Mouse (Mus musculus): ENCODE data around the gene Lrrc72.

The Lrrc72 gene

GRCm38 (mm10) chr12:36194976-36195375 is 58.2 kb downstream of the Lrrc72 start:
- no peak for ATAC-seq (ENCODE audit: insufficient number of reproducible peaks, low FRiP score, low TSS enrichment)

DNA sequence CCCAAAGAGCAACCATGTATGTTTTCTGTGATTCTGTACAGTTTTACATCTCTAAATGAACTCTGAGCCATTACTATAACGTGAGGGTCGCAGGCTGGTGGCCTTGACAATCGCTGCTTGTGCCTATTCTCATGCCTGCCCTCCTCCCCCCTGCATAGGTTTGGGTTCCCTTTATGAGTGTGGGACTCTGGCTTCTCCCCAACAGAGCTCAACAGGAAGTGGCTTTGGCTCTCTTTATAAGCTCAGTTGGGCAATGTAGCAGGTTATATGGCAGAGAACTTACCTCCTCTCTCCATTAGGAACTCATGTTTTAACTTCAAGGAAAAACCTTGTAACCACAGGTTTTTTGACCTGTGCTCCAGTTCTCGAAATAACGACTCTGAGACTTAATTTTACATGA is 62.9 kb downstream of the Lrrc72 start:
- no peak for ATAC-seq (ENCODE audit: insufficient number of reproducible peaks, low FRiP score, low TSS enrichment)

DNA sequence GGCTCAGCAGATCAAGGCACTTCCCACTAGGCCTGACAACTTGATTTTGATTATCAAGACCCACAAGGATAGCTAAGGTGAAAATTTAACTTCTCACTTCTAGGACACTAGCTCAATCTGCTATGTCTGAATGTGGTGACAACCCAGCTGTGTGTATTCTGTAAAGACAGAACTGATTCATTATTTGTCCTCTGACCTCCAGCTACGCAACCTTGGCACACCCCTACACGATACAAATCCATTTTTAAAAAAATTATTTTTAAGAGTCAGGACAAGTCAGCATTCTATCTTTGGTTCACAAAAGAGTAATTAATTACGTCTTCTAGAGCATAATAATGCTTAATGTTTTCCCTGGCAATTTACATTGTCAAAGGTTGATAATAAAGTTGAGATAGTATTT is 63.6 kb downstream of the Lrrc72 start:
- no peak for ATAC-seq (ENCODE audit: insufficient number of reproducible peaks, low FRiP score, low TSS enrichment)

DNA sequence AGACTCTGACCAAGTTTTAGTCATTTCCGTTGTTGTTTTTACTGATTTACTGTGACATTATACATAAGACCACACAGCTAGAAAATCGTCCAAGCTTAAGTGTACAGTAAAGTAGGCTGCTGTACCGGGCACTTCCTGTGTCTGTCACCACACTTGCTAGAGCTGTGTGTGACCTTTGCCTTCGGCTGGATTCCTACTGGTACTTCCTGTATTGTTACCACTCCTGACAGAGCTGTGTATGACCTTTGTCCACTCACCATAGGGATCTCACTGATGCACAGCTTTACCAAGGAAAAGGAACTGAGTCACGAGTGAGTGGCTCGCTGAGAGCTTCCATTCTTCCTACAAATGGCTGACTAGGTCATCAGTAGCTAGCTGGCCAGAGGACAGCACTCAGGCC is 66.1 kb downstream of the Lrrc72 start:
- no peak for ATAC-seq (ENCODE audit: insufficient number of reproducible peaks, low FRiP score, low TSS enrichment)

- ATAC-seq (ENCODE audit: insufficient number of reproducible peaks, low FRiP score, low TSS enrichment): no peak
Measured at GRCm38 (mm10) chr12:36182570-36182969, 70.6 kb downstream of the Lrrc72 start.

- ATAC-seq (ENCODE audit: insufficient number of reproducible peaks, low FRiP score, low TSS enrichment): no peak
Measured at GRCm38 (mm10) chr12:36177227-36177626, 76.0 kb downstream of the Lrrc72 start.

DNA sequence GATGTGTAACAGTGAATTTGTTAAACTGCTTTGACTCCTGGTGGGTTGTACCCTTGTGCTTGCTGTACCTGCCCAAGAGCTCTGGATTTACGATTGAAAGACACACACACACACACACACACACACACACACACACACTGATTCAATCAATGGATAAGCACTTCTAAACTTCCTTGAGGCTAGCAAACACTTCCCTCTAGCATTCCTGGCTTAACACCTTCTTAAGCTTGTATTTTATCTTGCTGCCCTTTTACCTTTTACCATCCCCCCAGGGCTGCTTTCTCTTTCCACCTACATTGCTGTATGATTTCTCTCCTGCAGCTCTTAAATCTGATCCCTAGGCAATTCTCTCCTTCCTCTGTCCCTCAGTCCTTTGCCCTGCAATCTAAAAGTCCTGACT is 87.9 kb downstream of the Lrrc72 start:
- ATAC-seq (ENCODE audit: insufficient number of reproducible peaks, low FRiP score, low TSS enrichment): no peak

GRCm38 (mm10) chr12:36164126-36164791 is 88.9 kb downstream of the Lrrc72 start:
- ATAC-seq (ENCODE audit: insufficient number of reproducible peaks, low FRiP score, low TSS enrichment): no peak

Measured in cerebellum, adult (tissue).